In the genomic region with DNA sequence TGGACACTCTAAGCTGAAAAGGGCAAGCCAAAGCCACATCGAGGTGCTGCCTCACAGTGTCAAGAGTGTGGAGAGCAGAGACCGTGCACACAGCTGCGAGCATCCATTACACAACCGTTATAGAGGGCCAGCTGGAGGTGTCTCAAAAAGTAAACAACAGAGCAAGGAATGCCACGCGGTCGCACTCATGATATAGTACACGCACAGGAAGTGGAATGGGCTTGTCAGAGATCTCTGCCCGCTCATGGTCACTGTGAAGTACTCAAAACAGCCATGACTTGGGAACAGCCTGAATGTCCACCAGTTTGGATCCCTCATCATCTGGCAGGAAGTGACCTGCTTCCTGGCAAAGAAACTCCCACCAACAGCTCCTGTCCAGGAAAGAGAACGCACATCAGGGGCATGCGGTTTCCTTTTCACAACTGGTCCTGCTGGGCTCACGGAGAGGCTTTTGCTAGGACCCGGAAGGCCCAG, we compare ENCODE assay signal across 9 mouse cellular contexts.
DNase-seq lines count a peak whose midpoint lies in the region; ATAC-seq lines count a peak whose summit lies in the region.
"Had no signal": no experiment of that assay in that cellular context is flagged by ENCODE, and none has a peak within 500 bp of the region (broad histone marks: within the 10 kb centered on the region; RNA-seq: fewer than 3 reads in every experiment).

No protein-coding gene starts in this region.

- H3K9me3 ChIP-seq in midbrain, embryonic 16.5 days (replicated peaks; ENCODE audit: control insufficient read depth, low read length, poor library complexity, severe bottlenecking) = no peaks in the 10 kb centered on the region

- peak; percentile 43 for DNase-seq in embryo, embryonic 10 days (ENCODE audit: low spot score)
- DNase-seq in embryo, embryonic 11 days = no peak
- DNase-seq in heart, adult 9 months (ENCODE audit: low spot score in 2 of 2) = peak; percentile 83 to 93
- DNase-seq in kidney, postnatal 14 days = peak; percentile 77
- DNase-seq in urinary bladder, postnatal 36 days (ENCODE audit: low spot score in 2 of 2) = no peak
- no peak for DNase-seq in frontal cortex, adult 2 months (ENCODE audit: extremely low spot score in 1 of 2, low spot score in 1 of 2)

- no peak overlapping the region for H3K27ac ChIP-seq in midbrain, embryonic 16.5 days (ENCODE audit: low read length)

- no peak overlapping the region for H3K4me3 ChIP-seq in midbrain, embryonic 16.5 days (ENCODE audit: low read depth, low read length)
- H3K4me3 ChIP-seq: erythroblast, embryonic 14.5 days had no signal

- no peaks in the 10 kb centered on the region for H3K27me3 ChIP-seq in midbrain, embryonic 16.5 days (ENCODE audit: control insufficient read depth, insufficient read depth, low read depth, low read length)

- no peaks in the 10 kb centered on the region for H3K36me3 ChIP-seq in midbrain, embryonic 16.5 days (ENCODE audit: control insufficient read depth, insufficient read depth, low read length)

- ATAC-seq in megakaryocyte-erythroid progenitor cell, adult 5-6 weeks (replicated peaks; ENCODE audit: low FRiP score, low TSS enrichment, poor library complexity, severe bottlenecking) = peak; percentile 12; the same call in 1 of the 2 replicates
- ATAC-seq in midbrain, embryonic 16.5 days = no peak

- no peak overlapping the region for H3K9ac ChIP-seq in midbrain, embryonic 16.5 days (ENCODE audit: low read depth, low read length)

- H3K4me2 ChIP-seq in midbrain, embryonic 16.5 days (ENCODE audit: low read length) = no peak overlapping the region

- no peaks in the 10 kb centered on the region for H3K4me1 ChIP-seq in midbrain, embryonic 16.5 days (ENCODE audit: control insufficient read depth, insufficient read depth, low read length)

- 81% methylated on average over 13 of the region's 13 CpGs for WGBS in midbrain, embryonic 16.5 days

Comparison
In these comparisons a context has a peak if more than half of its experiments do, and no peak if none do; other contexts are left out.
1. DNase-seq: peak in embryo, embryonic 10 days (single experiment), heart, adult 9 months (2 of 2) and kidney, postnatal 14 days (single experiment); none in embryo, embryonic 11 days (single experiment), urinary bladder, postnatal 36 days (0 of 2) and frontal cortex, adult 2 months (0 of 2).